In genomic region chr1:64122466-64122830, GRCm38 (mm10) we compare ENCODE assay signal across 8 mouse cellular contexts. TPM values are rescaled to one million over a fixed set of nuclear protein-coding genes. Genes with fewer than 3 reads are reported as not detected.
DNase-seq lines count a peak whose midpoint lies in the region; ATAC-seq and TF ChIP-seq lines count a peak whose summit lies in the region.

No protein-coding gene starts in this region.

- H3K4me3 ChIP-seq in liver, adult 2 months (ENCODE audit: insufficient read depth, low read depth, low read length), result peak overlapping the region; percentile 81
- H3K4me3 ChIP-seq in embryonic facial prominence, embryonic 15.5 days (replicated peaks), result peak overlapping the region; percentile 72
- H3K4me3 ChIP-seq in intestine, postnatal 0 days (ENCODE audit: low read depth, low read length), result peak overlapping the region; percentile 80
- H3K4me3 ChIP-seq in neural tube, embryonic 14.5 days (ENCODE audit: low read depth, low read length), result peak overlapping the region; percentile 81

- ATAC-seq in embryonic facial prominence, embryonic 15.5 days (ENCODE audit: insufficient number of reproducible peaks, low FRiP score, low TSS enrichment, low read depth), result no peak
- ATAC-seq in intestine, postnatal 0 days, result no peak
- no peak for ATAC-seq in neural tube, embryonic 14.5 days (ENCODE audit: low read depth)

- 10% methylated on average over 9 of the region's 9 CpGs for WGBS in liver, adult 2 months
- WGBS in embryonic facial prominence, embryonic 15.5 days, result 19% methylated on average over 9 of the region's 9 CpGs
- WGBS in intestine, postnatal 0 days, result 16% methylated on average over 9 of the region's 9 CpGs
- 24% methylated on average over 9 of the region's 9 CpGs for WGBS in neural tube, embryonic 14.5 days

- H3K9ac ChIP-seq in liver, adult 2 months (ENCODE audit: low read depth, low read length), result peak overlapping the region; percentile 20; the same call in 1 of the 2 replicates
- H3K9ac ChIP-seq in embryonic facial prominence, embryonic 15.5 days, result peak overlapping the region; percentile 100; the same call in 1 of the 2 replicates
- H3K9ac ChIP-seq in intestine, postnatal 0 days (ENCODE audit: low read depth, low read length), result peak overlapping the region; percentile 100
- peak overlapping the region; percentile 100 for H3K9ac ChIP-seq in neural tube, embryonic 14.5 days (replicated peaks; ENCODE audit: low read depth, low read length)

- no peak for TF ChIP-seq CTCF in liver, adult 2 months (IDR thresholded peaks at IDR 0.05; ENCODE audit: low read depth, low read length)
- TF ChIP-seq CTCF in intestine, postnatal 0 days (IDR thresholded peaks at IDR 0.05; ENCODE audit: low read depth), result no peak

- TF ChIP-seq POLR2A in liver, adult 2 months (IDR thresholded peaks at IDR 0.05; ENCODE audit: extremely low read depth, insufficient read depth, low read length), result no peak

- DNase-seq in liver, adult 2 months (ENCODE audit: extremely low read depth, low read depth, low spot score), result peak; percentile 87
- no peak for DNase-seq in liver
- no peak for DNase-seq in left cerebral cortex, postnatal 14 days (ENCODE audit: low spot score in 2 of 2)
- no peak for DNase-seq in gastrocnemius, adult 8-10 months (ENCODE audit: low spot score in 2 of 2)
- no peak for DNase-seq in left cerebral cortex, postnatal 36 days (ENCODE audit: low spot score in 2 of 2)

- H3K27ac ChIP-seq in liver, adult 2 months (replicated peaks; ENCODE audit: insufficient read depth, low read depth, low read length), result peak overlapping the region; percentile 56
- peak overlapping the region; percentile 100 for H3K27ac ChIP-seq in embryonic facial prominence, embryonic 15.5 days (replicated peaks)
- peak overlapping the region; percentile 100 for H3K27ac ChIP-seq in intestine, postnatal 0 days (ENCODE audit: low read depth, low read length)
- peak overlapping the region; percentile 100 for H3K27ac ChIP-seq in neural tube, embryonic 14.5 days (ENCODE audit: low read depth, low read length)

- intact Hi-C loops in left cerebral cortex, postnatal 14 days (cut with DNase I), result loop anchor here (5.0 kb wide), 4 partner anchors 70 to 180 kb away; no protein-coding TSS in a partner anchor
- intact Hi-C loops in left cerebral cortex, postnatal 36 days (cut with DNase I), result loop anchor here (5.0 to 10.0 kb wide), 6 partner anchors 55 to 458 kb away; no protein-coding TSS in a partner anchor

- no peaks in the 10 kb centered on the region for H3K79me2 ChIP-seq in liver, adult 2 months (ENCODE audit: control insufficient read depth, insufficient read depth, low read length)

- no peaks in the 10 kb centered on the region for H3K27me3 ChIP-seq in liver, adult 2 months (ENCODE audit: control insufficient read depth, insufficient read depth, low read length)
- no peaks in the 10 kb centered on the region for H3K27me3 ChIP-seq in embryonic facial prominence, embryonic 15.5 days
- no peaks in the 10 kb centered on the region for H3K27me3 ChIP-seq in intestine, postnatal 0 days (replicated peaks; ENCODE audit: control insufficient read depth, insufficient read depth, low read length)
- H3K27me3 ChIP-seq in neural tube, embryonic 14.5 days (ENCODE audit: control insufficient read depth, insufficient read depth, low read length), result no peaks in the 10 kb centered on the region

- peaks cover 2% of the 10 kb centered on the region; the same call in 1 of the 2 replicates for H3K4me1 ChIP-seq in liver, adult 2 months (ENCODE audit: control insufficient read depth, insufficient read depth, low read length)
- H3K4me1 ChIP-seq in embryonic facial prominence, embryonic 15.5 days, result peaks cover 23% of the 10 kb centered on the region
- no peaks in the 10 kb centered on the region for H3K4me1 ChIP-seq in intestine, postnatal 0 days (replicated peaks; ENCODE audit: control insufficient read depth, insufficient read depth, low read length)
- H3K4me1 ChIP-seq in neural tube, embryonic 14.5 days (ENCODE audit: control insufficient read depth, insufficient read depth, low read length), result peaks cover 9% of the 10 kb centered on the region; the same call in 1 of the 2 replicates

- no peaks in the 10 kb centered on the region for H3K9me3 ChIP-seq in embryonic facial prominence, embryonic 15.5 days (replicated peaks)
- no peaks in the 10 kb centered on the region for H3K9me3 ChIP-seq in intestine, postnatal 0 days (ENCODE audit: control insufficient read depth)
- no peaks in the 10 kb centered on the region for H3K9me3 ChIP-seq in neural tube, embryonic 14.5 days (ENCODE audit: control insufficient read depth, low read length)

- H3K4me2 ChIP-seq in embryonic facial prominence, embryonic 15.5 days (replicated peaks), result peak overlapping the region; percentile 54
- peak overlapping the region; percentile 80 for H3K4me2 ChIP-seq in intestine, postnatal 0 days (replicated peaks; ENCODE audit: low read depth)
- peak overlapping the region; percentile 70 for H3K4me2 ChIP-seq in neural tube, embryonic 14.5 days (ENCODE audit: low read depth, low read length)

- H3K36me3 ChIP-seq in liver, adult 2 months (ENCODE audit: control insufficient read depth, insufficient read depth, low read length), result no peaks in the 10 kb centered on the region
- H3K36me3 ChIP-seq in embryonic facial prominence, embryonic 15.5 days, result no peaks in the 10 kb centered on the region
- H3K36me3 ChIP-seq in intestine, postnatal 0 days (ENCODE audit: control insufficient read depth, insufficient read depth), result no peaks in the 10 kb centered on the region
- H3K36me3 ChIP-seq in neural tube, embryonic 14.5 days (ENCODE audit: control insufficient read depth, insufficient read depth, low read length), result no peaks in the 10 kb centered on the region

RNA-seq across cellular contexts. Expression of gene Klf7, which starts 0.4 kb away (rescaled TPM):
- 4.0 and 4.4 TPM in 2 replicates for total RNA-seq in liver, adult 2 months (2014; rRNA removed)
- 2.0 and 2.2 TPM in 2 replicates for polyA plus RNA-seq in liver, adult 2 months (2012; rRNA removed)
- 27.0 and 28.4 TPM in 2 replicates for polyA plus RNA-seq in embryonic facial prominence, embryonic 15.5 days (2015; fragmentation: Nextera tagmentation; extraction: Ambion mirVana)
- polyA plus RNA-seq in intestine, postnatal 0 days (2015; fragmentation: Nextera tagmentation; extraction: Ambion mirVana), result 11.3 and 11.9 TPM in 2 replicates
- polyA plus RNA-seq in neural tube, embryonic 14.5 days (2014; fragmentation: Nextera tagmentation; extraction: Ambion mirVana), result 71.4 and 78.3 TPM in 2 replicates
- total RNA-seq in left cerebral cortex, postnatal 14 days (2021), result 10 to 100 TPM; 54.2 to 55.8 TPM
- total RNA-seq in gastrocnemius, adult 8-10 months (2022), result 1 to 10 TPM; 4.6 to 7.0 (median 5.4) TPM
- 10 to 100 TPM; 39.8 to 45.0 TPM for total RNA-seq in left cerebral cortex, postnatal 36 days (2021)

Comparison
In these comparisons a context has a peak if more than half of its experiments do, and no peak if none do; other contexts are left out.
1. H3K9ac ChIP-seq: peak in every context shown above with its lines; median percentile 100 in embryonic facial prominence, embryonic 15.5 days; 100 in intestine, postnatal 0 days; 100 in neural tube, embryonic 14.5 days; 20 in liver, adult 2 months.